Mouse (Mus musculus): ENCODE data around the gene Kcnn3.

Kcnn3 gene

GRCm38 (mm10) chr3:89520618-89521502 is 896 bp downstream of the Kcnn3 start:
- peak; percentile 57 for DNase-seq

- DNase-seq, result peak; percentile 33
Observed at GRCm38 (mm10) chr3:89521503-89521854, 1.5 kb downstream of the Kcnn3 start.

DNA sequence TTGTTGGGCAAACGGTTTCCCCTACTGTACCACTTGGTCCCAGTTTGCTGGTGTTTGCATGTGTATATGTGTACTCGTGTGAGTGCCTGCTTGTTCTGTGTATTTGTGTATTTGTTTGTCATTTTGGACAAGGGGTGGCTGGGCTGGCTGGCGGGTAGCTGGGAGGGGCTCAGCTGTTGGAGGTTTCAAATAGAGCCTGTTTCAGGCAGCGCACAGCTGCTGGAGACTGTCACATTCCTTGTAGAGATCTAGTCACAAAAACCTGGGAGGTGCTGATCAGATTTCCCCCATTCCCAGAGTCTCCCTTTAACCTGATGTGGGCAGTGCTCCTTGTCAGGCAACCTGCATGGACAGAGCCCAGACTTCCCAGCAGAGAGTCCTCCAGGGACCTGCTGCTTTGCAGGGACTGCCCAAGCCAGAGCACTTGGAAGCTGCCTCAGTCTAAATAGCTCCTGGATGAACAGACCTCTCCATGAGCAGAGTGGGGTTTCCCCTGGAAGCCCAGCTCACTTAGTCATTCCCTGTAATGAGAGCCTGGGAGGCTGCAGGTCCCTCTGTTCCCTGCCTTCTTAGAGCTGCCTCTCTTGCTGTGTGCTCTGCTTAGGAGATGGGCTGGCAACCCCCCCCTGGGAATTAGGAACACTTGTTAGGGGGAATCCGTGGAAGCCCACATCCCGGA is 2.6 kb downstream of the Kcnn3 start:
- no peak for DNase-seq

GRCm38 (mm10) chr3:89526298-89527090 is 6.5 kb downstream of the Kcnn3 start:
- no peak for DNase-seq

DNA sequence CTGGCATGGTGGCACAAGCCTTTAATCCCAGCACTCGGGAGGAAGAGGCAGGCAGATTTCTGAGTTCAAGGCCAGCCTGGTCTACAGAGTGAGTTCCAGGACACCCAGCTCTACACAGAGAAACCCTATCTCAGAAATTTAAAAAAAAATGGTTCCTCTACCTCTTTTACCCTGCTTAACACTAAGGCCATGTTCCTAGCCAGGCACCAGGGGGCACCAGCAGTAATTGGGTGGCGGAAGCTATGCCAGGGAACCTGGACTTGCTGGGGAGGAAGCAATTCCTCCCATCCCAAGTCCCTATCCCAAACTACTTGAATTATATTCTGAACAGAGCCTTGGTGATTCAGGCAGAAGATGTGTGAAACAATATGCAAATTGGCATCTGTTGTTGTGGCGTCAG is 9.8 kb downstream of the Kcnn3 start:
- no peak for DNase-seq

GRCm38 (mm10) chr3:89534566-89535097 is 14.7 kb downstream of the Kcnn3 start:
- peak; percentile 64 for DNase-seq

GRCm38 (mm10) chr3:89535147-89535546 is 15.2 kb downstream of the Kcnn3 start:
- no peak for DNase-seq

DNA sequence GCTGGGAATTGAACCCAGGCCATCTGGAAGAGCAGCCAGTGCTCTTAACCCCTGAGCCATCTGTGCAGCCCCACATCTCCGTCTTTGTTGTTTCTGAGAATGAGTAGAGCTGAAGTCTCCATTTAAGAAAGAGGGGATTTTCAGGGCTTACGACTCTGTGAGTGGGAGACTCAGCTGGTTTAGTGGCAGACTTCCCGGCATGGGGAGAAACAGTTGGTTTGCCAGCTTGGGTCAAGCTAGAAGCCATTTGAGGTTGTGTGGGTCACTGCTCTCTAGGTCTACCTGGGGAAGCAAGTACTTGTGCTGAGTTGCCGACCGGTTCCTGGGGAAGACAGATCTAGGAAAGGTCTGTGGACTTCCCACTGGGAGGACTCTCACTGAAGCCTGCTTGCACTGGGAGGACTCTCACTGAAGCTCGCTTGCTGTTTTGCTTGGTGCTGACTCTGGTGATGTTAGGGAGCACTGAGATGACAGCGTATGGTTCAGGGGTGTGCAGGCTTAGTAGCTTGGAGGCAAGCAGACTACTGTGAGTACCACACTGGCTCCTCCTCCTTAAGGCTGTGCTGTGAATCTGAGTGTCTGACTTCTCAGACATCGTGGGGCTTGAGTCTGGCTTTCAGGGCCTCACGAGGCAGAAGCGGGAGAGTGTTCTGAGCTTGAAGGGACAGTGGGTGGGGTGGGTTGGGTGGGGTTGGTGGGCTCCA is 19.2 kb downstream of the Kcnn3 start:
- no peak for DNase-seq

GRCm38 (mm10) chr3:89539740-89540370 is 19.9 kb downstream of the Kcnn3 start:
- no peak for DNase-seq

DNA sequence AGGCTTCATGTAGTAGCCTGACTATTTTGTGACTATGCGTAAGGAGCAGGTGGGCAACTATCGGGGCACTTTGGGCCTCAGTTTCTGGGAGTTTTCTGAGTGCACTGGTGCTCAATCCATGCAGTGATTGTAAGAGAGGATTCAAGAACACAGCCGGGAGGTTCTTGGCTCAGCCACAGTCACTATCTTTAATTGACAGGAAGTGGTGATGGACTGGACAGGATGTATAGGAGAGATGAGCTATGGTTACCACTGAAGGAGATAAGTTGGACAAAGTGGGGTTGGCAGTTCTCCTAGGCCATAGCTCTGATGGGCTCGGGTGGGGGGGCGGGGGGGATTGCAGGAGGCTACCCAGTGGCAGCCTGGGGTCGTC is 20.4 kb downstream of the Kcnn3 start:
- no peak for DNase-seq

GRCm38 (mm10) chr3:89546951-89547350 is 27.0 kb downstream of the Kcnn3 start:
- DNase-seq, result no peak

GRCm38 (mm10) chr3:89548805-89549204 is 28.8 kb downstream of the Kcnn3 start:
- DNase-seq, result no peak

GRCm38 (mm10) chr3:89549488-89549887 is 29.5 kb downstream of the Kcnn3 start:
- no peak for DNase-seq

DNA sequence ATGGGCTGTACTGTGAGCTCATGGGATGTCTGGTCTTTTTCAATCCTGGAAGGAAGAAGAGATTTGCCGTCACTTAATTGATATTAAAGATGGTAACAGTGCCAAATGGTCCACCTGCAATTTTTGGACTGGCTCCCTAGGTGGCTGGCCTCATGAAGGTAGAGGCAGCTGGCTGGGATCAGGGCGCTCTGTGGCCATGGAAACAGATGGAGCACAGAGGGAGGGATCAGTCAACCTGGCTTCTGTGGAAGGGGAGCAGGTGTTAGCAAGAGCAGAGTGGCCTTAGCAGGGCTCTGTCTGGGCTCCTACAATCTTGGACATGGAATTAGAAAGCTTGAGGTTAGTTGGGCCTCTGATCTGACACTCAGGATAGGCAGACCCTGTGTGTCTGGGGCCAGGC is 31.9 kb downstream of the Kcnn3 start:
- no peak for DNase-seq

- DNase-seq, result no peak
Observed at GRCm38 (mm10) chr3:89553432-89553831, 33.5 kb downstream of the Kcnn3 start.

- DNase-seq, result no peak
Observed at GRCm38 (mm10) chr3:89553946-89554345, 34.0 kb downstream of the Kcnn3 start.

DNA sequence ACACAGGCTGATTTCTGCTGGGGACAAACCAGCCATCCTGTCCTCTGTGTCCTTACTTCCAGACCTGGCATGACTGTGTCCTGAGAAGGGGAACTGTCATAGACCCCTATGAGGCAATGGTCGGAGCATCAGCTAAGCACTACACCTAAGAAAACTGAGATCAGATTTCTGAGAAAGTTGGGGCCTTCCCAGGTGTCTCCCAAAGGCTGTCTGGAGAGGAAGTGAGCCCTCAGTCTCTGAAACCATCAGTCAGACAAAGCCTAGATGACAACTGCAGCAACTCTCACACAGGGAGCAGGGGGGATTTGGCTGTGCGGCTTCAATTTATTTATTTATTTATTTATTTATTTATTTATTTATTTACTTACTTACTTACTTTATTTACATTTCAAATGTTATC is 34.6 kb downstream of the Kcnn3 start:
- no peak for DNase-seq

GRCm38 (mm10) chr3:89557811-89558210 is 37.8 kb downstream of the Kcnn3 start:
- no peak for DNase-seq

DNA sequence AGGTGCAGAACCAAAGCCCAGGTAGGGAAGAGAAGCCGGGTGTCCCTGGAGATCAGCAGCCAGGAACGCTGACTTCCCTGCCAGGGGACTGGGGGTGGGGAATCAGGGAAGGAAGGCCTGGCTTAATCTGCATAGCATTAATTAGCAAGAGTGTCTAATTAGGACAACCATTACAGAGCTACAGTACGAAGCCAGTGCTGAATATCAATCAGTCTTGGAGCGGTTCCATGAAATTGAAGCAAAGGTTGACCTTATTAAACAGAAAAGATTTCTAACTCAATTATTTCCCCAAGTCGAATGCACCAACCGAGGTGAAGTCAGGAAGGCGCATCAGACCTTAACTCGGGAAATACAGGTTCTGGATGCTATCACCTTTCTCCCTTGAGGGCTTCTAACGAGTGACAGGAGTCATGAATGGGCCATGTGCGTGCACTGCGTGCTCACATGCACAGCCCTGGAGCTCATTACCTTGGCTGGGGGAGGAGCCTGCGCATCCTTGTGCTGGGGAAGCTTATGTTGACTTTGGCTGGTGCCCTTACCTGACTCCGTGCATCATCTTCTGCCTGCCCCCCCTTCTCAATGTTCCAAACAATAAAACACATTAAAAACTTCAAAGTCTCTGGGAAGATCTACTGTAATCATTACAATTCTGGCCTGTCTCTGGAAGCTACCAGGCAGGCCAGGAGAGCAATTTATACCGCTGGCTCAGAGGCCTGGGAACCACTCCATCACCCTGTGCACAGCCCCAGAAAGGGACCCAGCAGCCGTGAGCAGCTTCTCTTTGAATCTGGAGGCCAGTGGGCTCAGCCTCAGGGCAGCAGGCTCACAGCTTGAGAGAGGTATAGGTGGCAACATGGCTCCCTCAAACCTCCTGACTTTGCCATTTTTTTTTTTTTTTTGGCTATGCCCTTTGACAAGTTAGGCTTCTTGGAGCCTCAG is 39.3 kb downstream of the Kcnn3 start:
- DNase-seq, result peak; percentile 75

DNA sequence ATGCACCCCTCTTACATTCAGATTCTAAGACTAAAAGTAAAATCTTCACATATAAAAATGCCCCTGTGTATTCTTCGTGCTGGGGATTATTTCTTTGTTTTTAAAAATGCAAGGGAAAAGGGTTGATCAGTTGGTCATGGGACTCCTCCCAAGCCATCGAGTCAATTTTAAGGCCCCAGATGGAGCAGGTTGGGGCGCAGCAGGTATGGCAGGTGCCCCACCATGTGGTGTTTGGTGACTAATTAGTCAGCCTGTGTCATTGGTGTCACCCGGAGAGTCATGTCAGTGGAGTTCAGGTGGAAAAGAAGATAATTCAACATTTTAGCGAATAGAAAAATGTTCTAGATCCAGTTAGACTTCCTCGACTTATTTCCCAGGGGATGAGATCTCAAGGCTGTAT is 41.4 kb downstream of the Kcnn3 start:
- DNase-seq, result no peak

DNA sequence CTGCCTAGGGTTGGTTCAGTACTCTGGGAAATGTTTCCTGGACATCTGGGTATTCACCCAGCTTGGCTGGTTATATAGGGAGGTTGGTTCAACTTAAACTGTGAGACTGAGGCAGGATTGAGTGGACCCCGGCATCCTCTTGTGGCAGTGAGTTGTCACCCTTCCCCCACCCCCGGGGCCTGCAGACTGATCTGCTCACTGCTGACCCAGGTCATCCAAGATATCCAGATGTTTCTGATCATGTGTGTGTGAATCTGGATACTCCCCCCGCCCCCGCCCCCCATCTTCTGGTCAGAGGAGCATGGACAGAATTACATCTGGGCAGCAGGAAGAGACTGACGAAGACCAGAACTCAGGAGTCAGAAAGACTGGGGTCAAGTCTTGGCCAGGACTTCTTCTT is 45.4 kb downstream of the Kcnn3 start:
- no peak for DNase-seq
